Mouse (Mus musculus): ENCODE measurements around the gene Fyn.

DNA sequence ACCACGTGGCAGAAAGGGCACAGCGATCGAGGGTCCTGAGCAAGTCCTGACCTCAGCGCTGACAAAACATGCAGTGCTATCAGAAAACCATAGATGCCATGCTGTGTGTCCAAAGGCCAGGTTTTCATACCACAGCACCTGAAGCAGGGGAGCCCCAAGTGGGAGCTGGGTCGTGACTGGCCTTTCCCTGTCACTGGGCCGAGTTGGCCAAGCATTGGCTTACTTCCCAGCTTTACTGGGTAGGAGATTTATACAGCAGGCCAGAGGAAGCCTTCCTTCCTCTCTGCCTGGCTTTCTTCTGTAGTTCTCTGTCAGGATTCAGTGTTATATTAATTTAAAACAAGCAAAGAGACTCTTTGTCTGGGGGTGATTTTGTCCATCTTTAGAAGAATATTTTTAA, 35.1 kb downstream of the Fyn start:
- no peak for TF ChIP-seq CTCF (IDR thresholded peaks at IDR 0.05; ENCODE audit: borderline replicate concordance, control insufficient read depth, extremely low read depth, insufficient read depth, low read length, poor library complexity)
- TF ChIP-seq POLR2A (IDR thresholded peaks at IDR 0.05; ENCODE audit: control insufficient read depth, extremely low read depth, insufficient read depth, low read length, poor library complexity): no peak
